Mouse (Mus musculus): ENCODE data around the gene Mydgf. TPM values are rescaled to one million over a fixed set of nuclear protein-coding genes. Genes with fewer than 3 reads are reported as not detected.
A peak's percentile ranks its signal among the peaks of the same experiment; 100 is the strongest.

The Mydgf gene
- polyA plus RNA-seq, 1 experiment from 2014 or later = 102 TPM

DNA sequence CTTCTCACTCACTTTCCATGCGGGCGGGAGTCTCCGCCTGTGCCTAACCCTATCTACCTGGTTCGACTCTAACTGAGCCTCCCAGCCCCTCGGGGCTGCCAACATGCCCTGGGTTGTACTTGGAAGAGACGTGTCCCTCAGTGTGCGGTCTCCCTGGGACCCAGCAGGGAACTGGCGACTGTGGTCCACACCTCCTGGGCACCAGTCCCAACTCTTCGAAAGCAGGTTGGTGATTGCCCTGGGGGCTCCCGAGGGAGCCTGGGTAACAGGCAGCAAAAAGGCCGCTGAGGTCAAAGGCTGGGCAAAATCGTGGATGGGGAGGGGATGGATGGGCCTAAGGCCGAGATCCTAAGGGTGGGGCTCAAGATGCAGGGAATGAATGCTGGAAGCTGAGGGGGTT is 34.0 kb upstream of the Mydgf start:
- Histone ChIP-seq H3K4me3 (ENCODE audit: low read depth, low read length) (peak overlapping the region; percentile 92), H3K27me3 (replicated peaks; ENCODE audit: control insufficient read depth, insufficient read depth, low read length) (no peaks in the 10 kb centered on the region), H3K9me3 (ENCODE audit: control insufficient read depth, low read length) (no peaks in the 10 kb centered on the region), H3K9ac (ENCODE audit: low read depth, low read length) (peak overlapping the region; percentile 93), H3K36me3 (ENCODE audit: control insufficient read depth, insufficient read depth, low read length) (peaks cover 2% of the 10 kb centered on the region; the same call in 1 of the 2 replicates), H3K27ac (ENCODE audit: low read depth, low read length) (no peak overlapping the region), H3K4me2 (peak overlapping the region; percentile 92), H3K4me1 (replicated peaks; ENCODE audit: control insufficient read depth, insufficient read depth, low read length) (peaks cover 21% of the 10 kb centered on the region)
- no peak for ATAC-seq (replicated peaks; ENCODE audit: low FRiP score)
- 69% methylated on average over 13 of the region's 13 CpGs for WGBS
- DNase-seq (ENCODE audit: low spot score) = no peak

GRCm38 (mm10) chr17:56214229-56214628 is 30.5 kb upstream of the Mydgf start:
- no peaks in the 10 kb centered on the region for H3K9me3 ChIP-seq (ENCODE audit: control insufficient read depth, low read length)
- no peak overlapping the region for H3K9ac ChIP-seq (ENCODE audit: low read depth, low read length)
- no peak for ATAC-seq (replicated peaks; ENCODE audit: low FRiP score)
- no peak for DNase-seq (ENCODE audit: low spot score)
- no peak overlapping the region for H3K4me3 ChIP-seq (ENCODE audit: low read depth, low read length)
- WGBS = 90% methylated on average over 1 of the region's 1 CpGs
- peaks cover 25% of the 10 kb centered on the region for H3K36me3 ChIP-seq (ENCODE audit: control insufficient read depth, insufficient read depth, low read length)
- no peaks in the 10 kb centered on the region for H3K27me3 ChIP-seq (replicated peaks; ENCODE audit: control insufficient read depth, insufficient read depth, low read length)
- peaks cover 21% of the 10 kb centered on the region for H3K4me1 ChIP-seq (replicated peaks; ENCODE audit: control insufficient read depth, insufficient read depth, low read length)
- no peak overlapping the region for H3K27ac ChIP-seq (ENCODE audit: low read depth, low read length)
- no peak overlapping the region for H3K4me2 ChIP-seq

- H3K9ac ChIP-seq (ENCODE audit: low read depth, low read length) = no peak overlapping the region
- ATAC-seq (replicated peaks; ENCODE audit: low FRiP score) (0 out of 2 replicates have a peak, but pooled peaks have one; percentile 26), DNase-seq (ENCODE audit: low spot score) (no peak)
- H3K9me3 ChIP-seq (ENCODE audit: control insufficient read depth, low read length) = no peaks in the 10 kb centered on the region
- no peak overlapping the region for H3K4me2 ChIP-seq
- 0 out of 2 replicates have a peak overlapping the region, but pooled peaks have one; percentile 48 for H3K27ac ChIP-seq (ENCODE audit: low read depth, low read length)
- H3K4me3 ChIP-seq (ENCODE audit: low read depth, low read length) = no peak overlapping the region
- H3K27me3 ChIP-seq (replicated peaks; ENCODE audit: control insufficient read depth, insufficient read depth, low read length) = no peaks in the 10 kb centered on the region
- H3K36me3 ChIP-seq (ENCODE audit: control insufficient read depth, insufficient read depth, low read length) = peaks cover 32% of the 10 kb centered on the region
- peaks cover 20% of the 10 kb centered on the region for H3K4me1 ChIP-seq (replicated peaks; ENCODE audit: control insufficient read depth, insufficient read depth, low read length)
- 43% methylated on average over 6 of the region's 6 CpGs for WGBS
Measured at GRCm38 (mm10) chr17:56212676-56213075, 29.0 kb upstream of the Mydgf start.

- Histone ChIP-seq H3K27me3 (replicated peaks; ENCODE audit: control insufficient read depth, insufficient read depth, low read length) (no peaks in the 10 kb centered on the region), H3K4me2 (no peak overlapping the region), H3K4me3 (ENCODE audit: low read depth, low read length) (no peak overlapping the region), H3K9ac (ENCODE audit: low read depth, low read length) (no peak overlapping the region), H3K4me1 (replicated peaks; ENCODE audit: control insufficient read depth, insufficient read depth, low read length) (peaks cover 8% of the 10 kb centered on the region), H3K9me3 (ENCODE audit: control insufficient read depth, low read length) (no peaks in the 10 kb centered on the region), H3K27ac (ENCODE audit: low read depth, low read length) (no peak overlapping the region), H3K36me3 (ENCODE audit: control insufficient read depth, insufficient read depth, low read length) (peaks cover 46% of the 10 kb centered on the region)
- DNase-seq (ENCODE audit: low spot score) (no peak), ATAC-seq (replicated peaks; ENCODE audit: low FRiP score) (no peak)
- 85% methylated on average over 2 of the region's 2 CpGs for WGBS
Measured at GRCm38 (mm10) chr17:56211090-56211489, 27.4 kb upstream of the Mydgf start.

- WGBS = 89% methylated on average over 3 of the region's 3 CpGs
- H3K27ac ChIP-seq (ENCODE audit: low read depth, low read length) = no peak overlapping the region
- H3K9ac ChIP-seq (ENCODE audit: low read depth, low read length) = no peak overlapping the region
- DNase-seq (ENCODE audit: low spot score) (no peak), ATAC-seq (replicated peaks; ENCODE audit: low FRiP score) (no peak)
- no peak overlapping the region for H3K4me3 ChIP-seq (ENCODE audit: low read depth, low read length)
- peaks cover 8% of the 10 kb centered on the region for H3K4me1 ChIP-seq (replicated peaks; ENCODE audit: control insufficient read depth, insufficient read depth, low read length)
- H3K9me3 ChIP-seq (ENCODE audit: control insufficient read depth, low read length) = no peaks in the 10 kb centered on the region
- H3K36me3 ChIP-seq (ENCODE audit: control insufficient read depth, insufficient read depth, low read length) = peaks cover 58% of the 10 kb centered on the region
- no peak overlapping the region for H3K4me2 ChIP-seq
- H3K27me3 ChIP-seq (replicated peaks; ENCODE audit: control insufficient read depth, insufficient read depth, low read length) = no peaks in the 10 kb centered on the region
Measured at GRCm38 (mm10) chr17:56208821-56209220, 25.1 kb upstream of the Mydgf start.

DNA sequence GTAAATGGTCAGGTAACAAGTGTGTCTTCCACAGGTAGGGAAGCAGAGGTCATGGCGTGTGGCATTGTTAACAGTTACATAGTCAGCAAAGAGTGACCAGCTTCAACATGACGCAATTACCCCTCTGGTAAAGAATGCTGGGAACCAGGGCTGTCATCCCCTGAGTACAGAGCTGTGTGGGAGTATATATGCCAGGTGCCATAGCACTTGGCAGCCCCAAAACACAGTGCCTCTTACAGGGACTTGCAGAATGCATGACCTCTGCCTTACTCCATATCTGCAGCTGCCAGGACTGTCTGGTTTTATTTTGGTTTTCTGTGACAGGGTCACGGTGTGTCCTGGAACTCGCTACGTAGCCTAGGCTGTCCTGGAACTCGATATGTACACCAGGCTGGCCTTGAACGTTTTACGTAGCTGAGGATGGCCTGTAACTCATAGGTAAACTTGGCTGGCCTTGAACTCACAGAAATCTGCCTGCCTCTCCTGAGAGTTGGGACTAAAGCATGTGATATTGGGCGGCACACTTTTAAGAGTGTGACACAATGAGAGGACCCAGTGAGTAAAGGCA is 24.3 kb upstream of the Mydgf start:
- Histone ChIP-seq H3K4me1 (replicated peaks; ENCODE audit: control insufficient read depth, insufficient read depth, low read length) (peaks cover 6% of the 10 kb centered on the region), H3K27ac (ENCODE audit: low read depth, low read length) (no peak overlapping the region), H3K4me2 (no peak overlapping the region), H3K9me3 (ENCODE audit: control insufficient read depth, low read length) (no peaks in the 10 kb centered on the region), H3K27me3 (replicated peaks; ENCODE audit: control insufficient read depth, insufficient read depth, low read length) (no peaks in the 10 kb centered on the region), H3K4me3 (ENCODE audit: low read depth, low read length) (no peak overlapping the region), H3K36me3 (ENCODE audit: control insufficient read depth, insufficient read depth, low read length) (peaks cover 59% of the 10 kb centered on the region), H3K9ac (ENCODE audit: low read depth, low read length) (no peak overlapping the region)
- ATAC-seq (replicated peaks; ENCODE audit: low FRiP score) = no peak
- WGBS = 89% methylated on average over 9 of the region's 9 CpGs
- no peak for DNase-seq (ENCODE audit: low spot score)

DNA sequence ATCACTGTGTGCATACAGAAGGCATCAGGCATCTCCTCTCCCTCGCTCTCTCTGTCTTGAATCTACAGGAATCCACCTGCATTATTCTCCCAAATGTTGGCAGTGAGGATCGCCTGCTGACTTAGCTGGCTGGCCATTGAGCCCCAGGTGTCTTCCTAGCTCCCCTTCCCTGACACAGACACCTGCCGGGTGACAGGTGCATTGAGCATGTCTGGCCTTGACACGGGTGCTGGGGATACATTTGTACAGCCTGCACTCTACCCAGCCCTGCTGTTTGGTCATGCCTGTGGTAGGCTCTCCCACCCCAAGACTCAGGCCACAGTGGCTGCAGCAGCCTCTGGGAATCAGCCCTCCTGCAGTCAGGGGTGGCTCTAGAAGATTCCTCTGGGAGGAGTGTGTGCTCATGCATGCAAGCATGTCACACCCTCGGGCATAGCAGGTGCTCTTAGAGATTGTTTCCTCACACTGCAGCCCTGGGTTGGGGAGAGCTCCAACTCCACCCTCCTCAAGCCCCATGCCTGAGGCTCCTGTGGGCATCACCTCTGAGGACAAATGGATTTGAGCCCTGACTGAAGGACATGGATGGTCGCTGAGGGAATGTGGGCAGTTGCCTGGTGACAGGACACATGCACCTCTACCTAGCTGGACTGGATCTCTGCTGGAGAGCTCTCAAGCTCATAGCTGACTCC is 23.4 kb upstream of the Mydgf start:
- Histone ChIP-seq H3K27ac (ENCODE audit: low read depth, low read length) (no peak overlapping the region), H3K9me3 (ENCODE audit: control insufficient read depth, low read length) (no peaks in the 10 kb centered on the region), H3K4me1 (replicated peaks; ENCODE audit: control insufficient read depth, insufficient read depth, low read length) (0 out of 2 replicates have a peak, but pooled peaks cover 4% of the 10 kb centered on the region), H3K9ac (ENCODE audit: low read depth, low read length) (no peak overlapping the region), H3K4me3 (ENCODE audit: low read depth, low read length) (no peak overlapping the region), H3K27me3 (replicated peaks; ENCODE audit: control insufficient read depth, insufficient read depth, low read length) (no peaks in the 10 kb centered on the region), H3K4me2 (no peak overlapping the region), H3K36me3 (ENCODE audit: control insufficient read depth, insufficient read depth, low read length) (peaks cover 68% of the 10 kb centered on the region)
- ATAC-seq (replicated peaks; ENCODE audit: low FRiP score) = no peak
- no peak for DNase-seq (ENCODE audit: low spot score)
- WGBS = 79% methylated on average over 6 of the region's 6 CpGs

DNA sequence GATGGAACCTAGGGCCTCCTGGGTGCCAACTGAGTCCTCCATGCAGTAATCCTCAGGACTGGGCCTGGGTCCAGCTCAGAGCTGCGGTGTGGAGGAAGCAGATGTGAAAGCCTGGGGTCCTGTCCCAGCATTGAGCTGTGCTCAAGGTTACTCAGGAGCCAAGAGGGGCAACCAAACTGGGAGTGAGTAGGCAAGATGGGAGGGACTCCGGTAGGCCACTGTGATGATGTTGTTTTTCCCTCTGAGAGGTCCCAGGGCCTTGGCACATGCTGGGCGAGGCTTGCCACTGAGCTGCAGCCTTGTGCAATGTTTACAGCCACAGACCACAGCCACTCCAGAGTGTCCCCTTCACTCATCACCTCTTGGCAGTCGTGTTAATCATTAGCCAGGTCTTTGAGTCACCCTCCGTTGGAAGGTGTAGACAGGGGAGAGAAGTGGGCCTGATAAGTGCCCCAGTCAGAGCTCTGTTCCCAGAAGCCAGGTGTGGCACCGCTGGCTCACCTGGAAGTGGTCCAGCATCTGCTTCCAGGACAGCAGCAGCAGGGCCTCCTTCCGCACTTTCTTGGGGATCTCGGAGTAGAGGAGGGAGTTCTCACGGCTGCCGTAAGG is 22.7 kb upstream of the Mydgf start:
- Histone ChIP-seq H3K36me3 (ENCODE audit: control insufficient read depth, insufficient read depth, low read length) (peaks cover 72% of the 10 kb centered on the region), H3K9me3 (ENCODE audit: control insufficient read depth, low read length) (no peaks in the 10 kb centered on the region), H3K4me2 (no peak overlapping the region), H3K4me1 (replicated peaks; ENCODE audit: control insufficient read depth, insufficient read depth, low read length) (0 out of 2 replicates have a peak, but pooled peaks cover 4% of the 10 kb centered on the region), H3K4me3 (ENCODE audit: low read depth, low read length) (no peak overlapping the region), H3K9ac (ENCODE audit: low read depth, low read length) (no peak overlapping the region), H3K27ac (ENCODE audit: low read depth, low read length) (no peak overlapping the region), H3K27me3 (replicated peaks; ENCODE audit: control insufficient read depth, insufficient read depth, low read length) (no peaks in the 10 kb centered on the region)
- 81% methylated on average over 10 of the region's 10 CpGs for WGBS
- ATAC-seq (replicated peaks; ENCODE audit: low FRiP score) (peak; percentile 39; the same call in 1 of the 2 replicates), DNase-seq (ENCODE audit: low spot score) (no peak)
